ENCODE assay signal across 15 mouse cellular contexts in the genomic region with DNA sequence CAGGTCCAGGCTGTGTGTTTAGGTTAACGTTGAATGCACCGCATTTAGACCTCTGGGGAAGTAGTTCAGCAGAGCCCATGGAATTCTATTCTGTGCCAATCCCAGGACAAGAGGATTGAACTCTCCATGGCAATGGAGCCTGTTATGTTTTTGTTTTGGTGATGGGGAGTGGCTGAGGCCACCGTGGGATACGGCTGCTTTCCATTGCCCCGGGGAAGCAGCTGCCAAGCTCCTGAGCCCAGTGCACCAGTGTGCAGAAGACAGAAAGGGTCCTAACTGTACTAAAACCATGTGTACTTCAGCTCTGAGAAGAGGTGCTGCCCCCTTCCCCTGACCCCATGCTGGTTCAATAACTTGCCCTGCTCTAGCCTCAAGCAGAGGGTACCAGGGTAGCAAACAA. TPM values are rescaled to one million over a fixed set of nuclear protein-coding genes. Genes with fewer than 3 reads are reported as not detected.
DNase-seq lines count a peak whose midpoint lies in the region; ATAC-seq and TF ChIP-seq lines count a peak whose summit lies in the region.
"Had no signal": no experiment of that assay in that cellular context is flagged by ENCODE, and none has a peak within 500 bp of the region (broad histone marks: within the 10 kb centered on the region; RNA-seq: fewer than 3 reads in every experiment).

No protein-coding gene starts in this region.

- no peaks in the 10 kb centered on the region for H3K9me3 ChIP-seq in hindbrain, embryonic 11.5 days (ENCODE audit: control insufficient read depth, low read length)
- H3K9me3 ChIP-seq in hindbrain, embryonic 10.5 days: no peaks in the 10 kb centered on the region
- H3K9me3 ChIP-seq in hindbrain, embryonic 16.5 days (ENCODE audit: control insufficient read depth, low read length): no peaks in the 10 kb centered on the region
- H3K9me3 ChIP-seq: embryonic facial prominence, embryonic 13.5 days; limb, embryonic 15.5 days had no signal

- H3K36me3 ChIP-seq in hindbrain, embryonic 11.5 days (ENCODE audit: control insufficient read depth, insufficient read depth, low read length): no peaks in the 10 kb centered on the region
- H3K36me3 ChIP-seq in hindbrain, embryonic 10.5 days: no peaks in the 10 kb centered on the region
- no peaks in the 10 kb centered on the region for H3K36me3 ChIP-seq in hindbrain, embryonic 16.5 days (ENCODE audit: control insufficient read depth, insufficient read depth, low read length)
- H3K36me3 ChIP-seq: embryonic facial prominence, embryonic 13.5 days; limb, embryonic 15.5 days had no signal

- WGBS in hindbrain, embryonic 11.5 days: 31% methylated on average over 5 of the region's 5 CpGs
- WGBS in hindbrain, embryonic 10.5 days: 40% methylated on average over 5 of the region's 5 CpGs
- 16% methylated on average over 5 of the region's 5 CpGs for WGBS in hindbrain, embryonic 16.5 days

- POLR2A ChIA-PET in Patski (lab: Charles Lee): interaction anchor here (1.3 kb wide), 1 partner anchor 45 kb away, joined by 4 read pairs; no protein-coding TSS in a partner anchor

- no peaks in the 10 kb centered on the region for H3K27me3 ChIP-seq in hindbrain, embryonic 11.5 days (ENCODE audit: control insufficient read depth, insufficient read depth, low read length)
- no peaks in the 10 kb centered on the region for H3K27me3 ChIP-seq in hindbrain, embryonic 10.5 days (ENCODE audit: insufficient read depth, poor library complexity, severe bottlenecking)
- no peaks in the 10 kb centered on the region for H3K27me3 ChIP-seq in Patski
- no peaks in the 10 kb centered on the region for H3K27me3 ChIP-seq in hindbrain, embryonic 16.5 days (replicated peaks; ENCODE audit: control insufficient read depth, insufficient read depth, low read length)
- H3K27me3 ChIP-seq: embryonic facial prominence, embryonic 13.5 days had no signal

- TF ChIP-seq CTCF in Patski (IDR thresholded peaks at IDR 0.05): no peak

- H3K27ac ChIP-seq in hindbrain, embryonic 11.5 days (ENCODE audit: low read depth, low read length): no peak overlapping the region
- H3K27ac ChIP-seq in hindbrain, embryonic 10.5 days: no peak overlapping the region; the same call in 1 of the 2 replicates
- H3K27ac ChIP-seq in hindbrain, embryonic 16.5 days (ENCODE audit: low read depth, low read length): peak overlapping the region; percentile 12; the same call in 1 of the 2 replicates
- H3K27ac ChIP-seq: embryonic facial prominence, embryonic 13.5 days; limb, embryonic 15.5 days had no signal

- H3K9ac ChIP-seq in hindbrain, embryonic 11.5 days (ENCODE audit: low read depth, low read length): no peak overlapping the region
- no peak overlapping the region for H3K9ac ChIP-seq in hindbrain, embryonic 16.5 days (ENCODE audit: low read depth, low read length)
- H3K9ac ChIP-seq: embryonic facial prominence, embryonic 13.5 days; limb, embryonic 15.5 days had no signal

- H3K4me1 ChIP-seq in hindbrain, embryonic 11.5 days (replicated peaks; ENCODE audit: control insufficient read depth, insufficient read depth, low read length): no peaks in the 10 kb centered on the region
- peaks cover 22% of the 10 kb centered on the region for H3K4me1 ChIP-seq in hindbrain, embryonic 10.5 days (replicated peaks)
- H3K4me1 ChIP-seq in hindbrain, embryonic 16.5 days (ENCODE audit: control insufficient read depth, insufficient read depth, low read depth, low read length): no peaks in the 10 kb centered on the region; the same call in none of the 2 replicates

- DNase-seq in hindbrain, embryonic 11.5 days (ENCODE audit: low spot score): peak; percentile 18
- no peak for DNase-seq in hindbrain, embryonic 10.5 days (ENCODE audit: low spot score)
- no peak for DNase-seq in Patski (ENCODE audit: low read depth, low spot score)
- DNase-seq in heart, adult 9 months (ENCODE audit: low spot score in 2 of 2): peak; percentile 54 to 63
- DNase-seq in T-cell, adult 2 months (ENCODE audit: low spot score): no peak
- no peak for DNase-seq in right cerebral cortex, postnatal 10 days (ENCODE audit: low spot score in 2 of 2)
- DNase-seq in kidney, adult 9 months: no peak
- DNase-seq: adrenal gland, postnatal 36 days; cerebellum, adult 2 months; gastrocnemius, postnatal 14 days; kidney, adult 11 months; thymus, postnatal 36 days had no signal

- CTCF ChIA-PET in Patski (lab: Charles Lee): interaction anchor here (2.2 kb wide), 1 partner anchor 16 kb away, joined by 9 read pairs; no protein-coding TSS in a partner anchor

- ATAC-seq in hindbrain, embryonic 11.5 days (ENCODE audit: low FRiP score): no peak
- ATAC-seq in Patski: peak; percentile 12
- ATAC-seq in hindbrain, embryonic 16.5 days: peak; percentile 76

- H3K4me3 ChIP-seq in hindbrain, embryonic 11.5 days (ENCODE audit: low read depth, low read length): no peak overlapping the region
- no peak overlapping the region for H3K4me3 ChIP-seq in hindbrain, embryonic 10.5 days
- H3K4me3 ChIP-seq in hindbrain, embryonic 16.5 days (ENCODE audit: low read length): no peak overlapping the region
- H3K4me3 ChIP-seq: embryonic facial prominence, embryonic 13.5 days; limb, embryonic 15.5 days had no signal

- H3K4me2 ChIP-seq in hindbrain, embryonic 11.5 days (replicated peaks; ENCODE audit: low read depth, low read length): no peak overlapping the region
- no peak overlapping the region for H3K4me2 ChIP-seq in hindbrain, embryonic 16.5 days (ENCODE audit: low read length)
- H3K4me2 ChIP-seq: embryonic facial prominence, embryonic 13.5 days; limb, embryonic 15.5 days had no signal

- in situ Hi-C loops in Patski (cut with MboI; ENCODE audit: low pct_unique_long_range_greater_than_20kb): no loop called here

RNA-seq across cellular contexts. Expression of a gene that starts 47.0 kb away (rescaled TPM):
- polyA plus RNA-seq in hindbrain, embryonic 11.5 days (2014; fragmentation: Nextera tagmentation; extraction: Ambion mirVana): 1.2 and 1.7 TPM in 2 replicates
- 0.77 and 1.2 TPM in 2 replicates for polyA plus RNA-seq in hindbrain, embryonic 10.5 days (2016; fragmentation: Nextera tagmentation; extraction: Ambion mirVana)
- polyA plus RNA-seq in Patski (2021): 50.7 TPM
- 6.0 and 7.2 TPM in 2 replicates for polyA plus RNA-seq in hindbrain, embryonic 16.5 days (2015; fragmentation: Nextera tagmentation; extraction: Ambion mirVana)

Comparison
In these comparisons a context has a peak if more than half of its experiments do, and no peak if none do; other contexts are left out.
1. DNase-seq: peak in hindbrain, embryonic 11.5 days (single experiment) and heart, adult 9 months (2 of 2); none in hindbrain, embryonic 10.5 days (single experiment), Patski (single experiment), T-cell, adult 2 months (single experiment), right cerebral cortex, postnatal 10 days (0 of 2) and kidney, adult 9 months (single experiment).